Mouse (Mus musculus): ENCODE results near the gene Sar1a.

Gene Sar1a
- long read RNA-seq, experiment 1, transcript Sar1a-201 (7 exons, 2,613 nt), result major isoform, 168 of 203 reads
- long read RNA-seq, experiment 1, partial matches to known transcripts, result 2 of 203 reads
- long read RNA-seq, experiment 1, other reads (novel, unspliced or antisense), result 25 of 203 reads
- long read RNA-seq, experiment 2, transcript Sar1a-201 (7 exons, 2,613 nt), result major isoform, 173 of 207 reads
- long read RNA-seq, experiment 2, partial matches to known transcripts, result 5 of 207 reads
- long read RNA-seq, experiment 2, other reads (novel, unspliced or antisense), result 27 of 207 reads

- intact Hi-C loops (cut with DNase I), result no loop called here
Measured at GRCm38 (mm10) chr10:61680015-61680913, at the start of gene Sar1a. Sar1a (plus strand) TSS chr10:61680299.

GRCm38 (mm10) chr10:61632445-61632844, 47.7 kb upstream of the Sar1a start:
- intact Hi-C loops (cut with DNase I), result no loop called here

- intact Hi-C loops (cut with DNase I), result no loop called here
Measured at GRCm38 (mm10) chr10:61637055-61637454, 43.0 kb upstream of the Sar1a start.

- intact Hi-C loops (cut with DNase I), result no loop called here
Measured at GRCm38 (mm10) chr10:61640363-61640762, 39.7 kb upstream of the Sar1a start.

GRCm38 (mm10) chr10:61646557-61646956, 33.5 kb upstream of the Sar1a start:
- intact Hi-C loops (cut with DNase I), result no loop called here

- intact Hi-C loops (cut with DNase I), result no loop called here
Measured at GRCm38 (mm10) chr10:61647790-61648736, 32.0 kb upstream of the Sar1a start, which contains the start of gene Ppa1. Ppa1 (plus strand) TSS chr10:61648552.

- intact Hi-C loops (cut with DNase I), result no loop called here
Measured at GRCm38 (mm10) chr10:61648737-61649645, 31.1 kb upstream of the Sar1a start.

GRCm38 (mm10) chr10:61654105-61654504, 26.0 kb upstream of the Sar1a start:
- intact Hi-C loops (cut with DNase I), result no loop called here

- intact Hi-C loops (cut with DNase I), result loop anchor here (5.0 kb wide), 1 partner anchor 162 kb away; no protein-coding TSS in a partner anchor
Measured at GRCm38 (mm10) chr10:61654691-61655090, 25.4 kb upstream of the Sar1a start.

- intact Hi-C loops (cut with DNase I), result loop anchor here (5.0 kb wide), 1 partner anchor 163 kb away; no protein-coding TSS in a partner anchor
Measured at GRCm38 (mm10) chr10:61655188-61655587, 24.9 kb upstream of the Sar1a start.

- intact Hi-C loops (cut with DNase I), result loop anchor here (5.0 kb wide), 1 partner anchor 165 kb away; no protein-coding TSS in a partner anchor
Measured at GRCm38 (mm10) chr10:61656928-61657882, 22.9 kb upstream of the Sar1a start.

- intact Hi-C loops (cut with DNase I), result loop anchor here (2.0 to 5.0 kb wide), 2 partner anchors 53 to 166 kb away; no protein-coding TSS in a partner anchor
Measured at GRCm38 (mm10) chr10:61657985-61658384, 22.1 kb upstream of the Sar1a start.

- intact Hi-C loops (cut with DNase I), result no loop called here
Measured at GRCm38 (mm10) chr10:61661887-61662286, 18.2 kb upstream of the Sar1a start.

- intact Hi-C loops (cut with DNase I), result no loop called here
Measured at GRCm38 (mm10) chr10:61662391-61662988, 17.6 kb upstream of the Sar1a start.

GRCm38 (mm10) chr10:61665111-61665510, 15.0 kb upstream of the Sar1a start:
- intact Hi-C loops (cut with DNase I), result no loop called here

- intact Hi-C loops (cut with DNase I), result no loop called here
Measured at GRCm38 (mm10) chr10:61665651-61666050, 14.4 kb upstream of the Sar1a start.

GRCm38 (mm10) chr10:61669289-61669688, 10.8 kb upstream of the Sar1a start:
- intact Hi-C loops (cut with DNase I), result no loop called here

- intact Hi-C loops (cut with DNase I), result no loop called here
Measured at GRCm38 (mm10) chr10:61669896-61670295, 10.2 kb upstream of the Sar1a start.
